Mouse (Mus musculus) limb, embryonic 14.5 days (tissue): Measurements from ENCODE around the gene Csrnp1. TPM values are rescaled to one million over a fixed set of nuclear protein-coding genes. Genes with fewer than 3 reads are reported as not detected.
A peak's percentile ranks its signal among the peaks of the same experiment; 100 is the strongest.

Source experiments
- ATAC-seq: fragments of 200-750 bp; cut with Nextera tagmentation; 2 replicates; pipeline ENCODE4 v1.8.0; 2017; ENCODE audit warnings: low read depth, moderate number of reproducible peaks, moderate TSS enrichment; ENCODE audit not compliant: low FRiP score
- DNase-seq: peaks from one replicate; pipeline ENCODE4 v3.0.0-alpha.2; 2015; ENCODE audit warnings: low spot score
- H3K27ac ChIP-seq: fragments of 300-500 bp; sonication (generic); replicated peaks from 2 replicates; pipeline ENCODE4 v1.5.1; 2014; ENCODE audit warnings: low read depth, mild to moderate bottlenecking, low read length, moderate library complexity, mixed read lengths
- H3K27me3 ChIP-seq: fragments of 300-500 bp; sonication (generic); 2 replicates; pipeline ENCODE4 v1.6.1; 2014; ENCODE audit warnings: low read length, mixed read lengths; ENCODE audit not compliant: control insufficient read depth, insufficient read depth
- H3K36me3 ChIP-seq: fragments of 300-500 bp; sonication (generic); 2 replicates; pipeline ENCODE4 v1.6.1; 2014; ENCODE audit warnings: mild to moderate bottlenecking, low read length, moderate library complexity, mixed read lengths; ENCODE audit not compliant: control insufficient read depth, insufficient read depth
- H3K4me1 ChIP-seq: fragments of 300-500 bp; sonication (generic); 2 replicates; pipeline ENCODE4 v1.6.1; 2014; ENCODE audit warnings: antibody characterized with exemption, low read length, mixed read lengths; ENCODE audit not compliant: control insufficient read depth, insufficient read depth
- H3K4me2 ChIP-seq: fragments of 300-500 bp; sonication (generic); replicated peaks from 2 replicates; pipeline ENCODE4 v1.6.1; 2014; ENCODE audit warnings: low read depth, mild to moderate bottlenecking, low read length, moderate library complexity; ENCODE audit not compliant: severe bottlenecking
- H3K4me3 ChIP-seq: fragments of 300-500 bp; sonication (generic); replicated peaks from 2 replicates; pipeline ENCODE4 v1.5.1; 2014; ENCODE audit warnings: low read length
- H3K9ac ChIP-seq: fragments of 300-500 bp; sonication (generic); 2 replicates; pipeline ENCODE4 v1.6.1; 2014; ENCODE audit warnings: mild to moderate bottlenecking, low read depth, low read length, moderate library complexity; ENCODE audit not compliant: severe bottlenecking
- H3K9me3 ChIP-seq: fragments of 300-500 bp; sonication (generic); 2 replicates; pipeline ENCODE4 v1.6.1; 2016; ENCODE audit warnings: low read length; ENCODE audit not compliant: control insufficient read depth
- POLR2A ChIP-seq: fragments of 200-500 bp; IDR thresholded peaks from 2 replicates; pipeline ENCODE4 v1.8.0; 2012; ENCODE audit warnings: inconsistent platforms, mild to moderate bottlenecking, moderate library complexity, borderline replicate concordance; ENCODE audit not compliant: insufficient read depth, insufficient read length; ENCODE audit errors: extremely low read depth
- WGBS: fragments of 180-500 bp; shearing (Covaris S2); extraction: QIAGEN DNeasy Blood & Tissue Kit; methylation state at CpG from one replicate; pipeline ENCODE4 v1.1.7; 2014; 5-methylcytosine and 5-hydroxymethylcytosine counted together
- polyA plus RNA-seq, 2 experiments: library from polyadenylated mRNA; depleted of rRNA in 1 of 2; stranded (reverse) in 1 of 2; unstranded in 1 of 2; fragments of >200 nt; fragmentation: Nextera tagmentation in 1 of 2; extraction: Ambion mirVana in 1 of 2; gene quantifications; 2 replicates each; pipeline versions ENCODE4 v1.2.1 to v1.2.3; 2012 to 2014

The Csrnp1 gene
- polyA plus RNA-seq, 2 experiments: 2.8 to 12.8 TPM

GRCm38 (mm10) chr9:120002893-120003292 is 18.4 kb upstream of the Csrnp1 start:
- no peak for ATAC-seq
- Histone ChIP-seq H3K4me1 (no peaks in the 10 kb centered on the region), H3K27me3 (no peaks in the 10 kb centered on the region), H3K4me2 (no peak overlapping the region), H3K9me3 (no peaks in the 10 kb centered on the region), H3K4me3 (no peak overlapping the region), H3K36me3 (no peaks in the 10 kb centered on the region), H3K9ac (no peak overlapping the region), H3K27ac (no peak overlapping the region)
- 71% methylated on average over 5 of the region's 5 CpGs for WGBS
- no peak for DNase-seq
- TF ChIP-seq POLR2A: no peak

DNA sequence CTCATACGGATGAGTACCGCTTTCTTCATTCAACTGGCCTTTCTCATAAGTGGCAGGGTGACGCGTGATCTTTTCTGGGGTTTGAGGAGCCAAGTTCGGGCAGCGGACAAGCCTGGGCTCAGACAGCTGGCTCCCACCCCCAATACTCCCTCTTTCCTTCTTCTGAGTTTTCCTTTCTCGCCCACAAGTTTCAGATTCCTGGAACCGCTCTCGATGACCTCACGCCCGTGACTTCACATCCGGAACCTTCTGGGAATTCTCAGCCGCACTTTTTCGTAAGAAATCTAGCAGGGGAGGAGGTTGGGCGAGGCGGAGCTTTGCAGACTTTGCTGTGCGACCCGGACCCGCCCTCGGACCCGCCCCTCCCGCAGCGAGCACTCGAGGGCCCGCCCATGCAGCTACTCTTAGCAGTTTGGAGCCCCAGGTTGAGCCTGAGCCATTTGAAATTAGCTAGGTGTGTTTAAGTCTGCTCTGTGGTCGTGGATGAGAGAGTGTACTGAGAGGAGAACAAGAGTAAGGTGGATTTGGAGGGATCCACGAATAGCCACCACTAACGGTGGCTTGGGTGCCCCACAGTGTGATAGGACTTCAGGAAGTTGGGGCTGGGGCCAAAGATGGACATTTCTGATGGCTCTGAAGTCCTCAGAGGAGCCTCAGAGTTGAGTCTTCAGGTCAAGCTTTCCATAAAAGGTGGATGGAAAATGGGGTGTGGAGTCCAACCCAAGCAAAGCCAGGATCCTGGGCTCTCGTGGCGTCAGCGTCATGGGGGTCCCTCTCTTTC is 17.7 kb upstream of the Csrnp1 start:
- no peaks in the 10 kb centered on the region for H3K4me1 ChIP-seq
- DNase-seq: peak; percentile 92
- no peaks in the 10 kb centered on the region for H3K9me3 ChIP-seq
- H3K9ac ChIP-seq: peak overlapping the region; percentile 35
- H3K4me3 ChIP-seq: peak overlapping the region; percentile 35
- H3K27ac ChIP-seq: peak overlapping the region; percentile 57; the same call in 1 of the 2 replicates
- 11% methylated on average over 31 of the region's 31 CpGs for WGBS
- peak; percentile 90 for ATAC-seq
- no peaks in the 10 kb centered on the region for H3K27me3 ChIP-seq
- TF ChIP-seq POLR2A: no peak
- H3K4me2 ChIP-seq: peak overlapping the region; percentile 56
- no peaks in the 10 kb centered on the region for H3K36me3 ChIP-seq

DNA sequence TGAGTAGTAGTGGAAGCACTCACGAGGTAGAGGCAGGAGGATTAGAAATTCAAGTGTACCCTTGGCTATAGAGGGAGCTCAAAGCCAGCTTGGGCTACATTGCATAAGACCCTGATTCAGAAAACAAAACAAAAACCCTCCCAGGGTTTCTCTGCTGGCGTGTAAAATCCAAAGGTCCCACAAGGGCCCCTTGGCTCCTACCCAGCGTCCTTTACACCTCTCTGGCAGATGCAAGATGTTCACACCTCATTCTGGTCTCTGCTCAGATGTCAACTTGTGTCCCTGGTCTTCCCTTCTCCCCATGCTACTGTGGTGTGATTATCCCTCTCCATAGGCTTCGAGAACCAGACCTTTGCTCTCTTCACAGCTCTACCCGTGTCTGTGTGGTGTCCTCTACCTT is 16.3 kb upstream of the Csrnp1 start:
- no peaks in the 10 kb centered on the region for H3K36me3 ChIP-seq
- no peak for ATAC-seq

GRCm38 (mm10) chr9:119999636-120000035 is 15.2 kb upstream of the Csrnp1 start:
- whole genome bisulfite sequencing: 78% methylated on average over 6 of the region's 6 CpGs
- Histone ChIP-seq H3K4me3 (no peak overlapping the region), H3K27ac (no peak overlapping the region), H3K36me3 (no peaks in the 10 kb centered on the region), H3K4me1 (no peaks in the 10 kb centered on the region), H3K9ac (no peak overlapping the region), H3K4me2 (no peak overlapping the region), H3K27me3 (no peaks in the 10 kb centered on the region), H3K9me3 (no peaks in the 10 kb centered on the region)
- DNase-seq (no peak), ATAC-seq (no peak)
- no peak for TF ChIP-seq POLR2A

More for the DNA sequence above, 16.3 kb upstream of the Csrnp1 start:
- WGBS: 70% methylated on average over 5 of the region's 5 CpGs
- Histone ChIP-seq H3K27me3 (no peaks in the 10 kb centered on the region), H3K9ac (no peak overlapping the region), H3K9me3 (no peaks in the 10 kb centered on the region), H3K4me2 (no peak overlapping the region), H3K4me3 (no peak overlapping the region), H3K4me1 (no peaks in the 10 kb centered on the region), H3K27ac (no peak overlapping the region)
- no peak for TF ChIP-seq POLR2A
- no peak for DNase-seq

DNA sequence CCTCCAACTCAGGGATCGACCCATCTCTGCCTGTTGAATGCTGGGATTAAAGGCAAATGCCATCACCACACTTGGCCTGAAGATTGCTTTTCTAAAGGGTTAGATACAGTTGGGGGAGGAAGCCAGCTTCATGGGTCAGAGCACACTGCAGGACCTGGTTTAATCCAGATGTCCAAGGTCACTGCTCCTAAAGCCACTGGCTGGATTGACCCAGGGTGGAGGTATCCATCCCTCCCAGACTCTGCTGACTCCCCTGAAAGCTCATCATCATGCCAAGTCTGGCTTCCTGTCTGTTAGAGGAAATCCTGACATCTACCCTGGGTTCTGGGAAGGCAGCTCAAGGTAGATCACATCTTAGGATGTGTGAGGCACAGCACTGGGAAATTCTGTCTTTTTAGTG is 14.3 kb upstream of the Csrnp1 start:
- WGBS: 86% methylated on average over 1 of the region's 1 CpGs
- TF ChIP-seq POLR2A: no peak
- no peak for DNase-seq

More for the DNA sequence above, 14.3 kb upstream of the Csrnp1 start:
- Histone ChIP-seq H3K27me3 (no peaks in the 10 kb centered on the region), H3K9me3 (no peaks in the 10 kb centered on the region), H3K9ac (no peak overlapping the region), H3K27ac (no peak overlapping the region), H3K4me1 (no peaks in the 10 kb centered on the region), H3K4me2 (no peak overlapping the region), H3K36me3 (no peaks in the 10 kb centered on the region), H3K4me3 (no peak overlapping the region)
- ATAC-seq: no peak
